Mouse (Mus musculus) c-Kit-negative CD71-positive TER-119-positive erythroid progenitor cells, embryonic 14.5 days (primary cell): ENCODE results near the gene Padi6.

Experiments used
- DNase-seq: peaks from one replicate; pipeline ENCODE4 v3.0.0-alpha.2; 2013; ENCODE audit warnings: low read depth, low spot score

Padi6 gene

DNA sequence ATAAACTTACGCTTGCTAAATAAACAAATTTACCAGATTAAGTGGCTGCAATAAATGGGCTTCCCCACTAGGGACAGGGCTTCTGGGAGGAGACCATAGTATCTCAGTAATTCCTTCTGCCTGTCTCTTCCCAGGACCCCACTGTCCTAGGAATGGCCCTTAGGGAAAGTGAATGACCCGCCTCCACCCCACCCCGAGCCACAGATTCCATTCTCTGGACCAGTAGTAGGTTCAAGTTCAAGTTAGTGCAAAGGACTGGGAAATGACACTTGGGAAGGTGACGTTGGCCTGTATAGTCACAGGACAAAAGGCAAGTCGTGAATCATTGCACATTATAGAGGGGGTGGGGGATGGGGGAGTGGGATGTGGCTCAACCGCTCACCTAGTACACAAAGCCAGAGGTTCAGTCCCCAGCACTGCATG lies 57.6 kb downstream of the Padi6 start:
- no peak for DNase-seq

DNA sequence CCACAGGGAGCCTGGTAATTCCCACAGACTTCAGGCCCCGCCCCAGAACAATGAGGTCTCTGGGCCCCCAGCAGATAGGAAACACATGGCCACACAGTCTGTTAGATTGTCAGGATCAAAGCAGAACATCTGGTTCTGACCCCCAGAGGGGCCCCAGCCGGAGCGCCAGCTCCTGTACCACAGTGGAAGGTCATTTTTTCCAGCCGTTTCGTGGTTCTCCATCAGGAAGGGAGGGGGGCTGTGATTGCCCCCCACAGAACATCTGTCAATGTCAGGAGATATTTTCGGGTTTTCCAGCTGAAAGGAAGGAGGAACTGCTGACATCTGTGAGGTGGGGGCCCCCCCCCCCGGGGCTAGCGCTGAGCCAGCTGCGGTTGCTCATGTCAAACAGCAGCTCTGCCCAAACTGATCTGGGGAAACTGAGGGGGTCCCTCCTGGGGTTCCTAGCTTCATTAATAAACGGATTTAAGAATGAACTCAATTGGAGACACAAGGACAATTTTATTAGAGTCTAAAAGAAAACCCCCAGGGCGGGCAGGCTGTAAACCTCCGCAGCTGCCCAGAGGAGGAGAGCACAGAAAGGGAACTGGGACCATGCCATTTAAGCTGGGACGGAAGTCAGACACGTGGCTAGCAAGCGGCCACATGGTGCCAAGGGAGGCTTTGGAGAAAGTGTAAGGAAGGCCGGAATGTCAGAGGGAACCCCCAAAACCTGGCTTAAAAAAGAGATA lies 58.1 kb downstream of the Padi6 start:
- DNase-seq, result no peak

DNA sequence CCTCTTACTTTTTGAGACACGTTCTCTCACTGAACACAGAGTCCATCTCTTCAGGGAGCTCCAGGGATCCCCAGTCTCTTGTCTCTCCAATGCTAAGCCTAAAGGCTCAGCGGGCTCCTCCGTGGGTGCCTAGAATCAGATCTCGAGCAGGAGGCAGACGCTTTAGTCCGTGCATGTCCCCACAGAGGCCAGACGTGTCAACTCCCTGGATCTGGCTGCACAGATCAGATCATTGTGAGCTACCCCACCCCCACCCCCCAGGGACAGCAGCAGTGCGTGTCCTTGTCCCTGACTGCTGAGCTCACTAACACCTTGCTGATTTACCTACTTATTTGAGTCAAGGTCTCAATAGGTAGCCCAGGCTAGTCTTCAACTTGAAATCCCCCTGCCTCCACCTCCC lies 58.8 kb downstream of the Padi6 start:
- DNase-seq, result no peak

DNA sequence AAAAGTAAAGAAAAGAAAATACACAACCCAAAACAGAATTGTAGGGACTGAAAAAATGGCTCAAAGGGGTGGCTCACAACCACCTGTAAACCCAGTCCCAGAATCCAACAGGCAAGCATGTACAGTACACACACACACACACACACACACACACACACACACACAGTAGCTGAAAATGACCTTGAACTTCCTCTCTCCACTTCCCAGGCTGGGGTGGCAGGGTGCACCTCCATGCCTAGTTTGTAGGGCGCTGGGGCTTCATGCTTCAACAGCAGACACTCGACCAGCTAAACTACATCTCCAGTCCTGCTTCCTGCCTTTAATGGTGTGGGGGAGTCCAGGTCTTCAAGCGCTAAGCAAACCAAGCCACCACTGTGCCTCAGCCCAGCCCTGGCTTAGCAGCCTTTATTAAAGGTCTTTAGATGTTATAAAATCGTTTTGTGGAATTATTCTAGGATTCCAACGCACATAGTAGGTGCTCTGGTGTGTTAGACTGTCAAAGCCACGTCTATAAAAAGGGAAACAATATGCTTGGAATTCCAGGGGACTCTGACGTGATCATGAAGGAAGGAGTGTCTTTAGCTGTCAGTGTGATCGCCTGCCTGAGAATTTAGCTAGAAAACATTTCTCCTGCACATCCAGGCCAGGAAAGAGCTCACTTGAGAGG lies 61.6 kb downstream of the Padi6 start:
- no peak for DNase-seq

DNA sequence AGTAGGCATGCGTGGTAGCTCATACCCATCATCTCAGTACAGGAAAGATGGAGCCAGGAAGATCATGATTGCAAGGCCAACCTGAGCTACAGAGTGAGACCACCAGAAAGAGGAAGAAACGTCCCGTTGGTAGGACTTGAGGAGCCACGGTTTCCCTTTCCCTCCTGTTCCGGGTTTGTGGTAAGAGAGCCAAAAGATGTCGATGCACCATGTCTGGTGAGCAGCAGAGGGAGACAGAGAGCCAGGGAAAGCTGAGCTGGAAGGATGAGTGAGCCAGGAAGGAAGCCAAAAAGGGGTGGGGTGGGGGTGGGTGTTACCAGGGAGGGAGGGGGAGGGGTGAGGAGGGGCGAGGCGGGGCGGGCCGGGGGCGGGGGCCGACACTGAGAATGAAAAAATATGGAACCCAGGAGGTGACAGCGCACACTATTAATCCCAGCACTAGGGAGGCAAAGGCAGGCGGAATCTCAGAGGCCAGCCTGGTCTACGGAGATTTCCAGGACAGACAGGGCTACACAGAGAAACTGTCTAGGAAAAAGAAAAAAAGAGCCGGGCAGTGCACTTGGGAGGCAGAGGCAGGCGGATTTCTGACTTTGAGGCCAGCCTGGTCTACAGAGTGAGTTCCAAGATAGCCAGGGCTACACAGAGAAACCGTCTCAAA lies 62.6 kb downstream of the Padi6 start:
- DNase-seq, result peak; percentile 62

GRCm38 (mm10) chr4:140679038-140679437 lies 63.4 kb downstream of the Padi6 start:
- DNase-seq, result no peak
